Mouse (Mus musculus): ENCODE data around the gene Vps29.

Gene Vps29

DNA sequence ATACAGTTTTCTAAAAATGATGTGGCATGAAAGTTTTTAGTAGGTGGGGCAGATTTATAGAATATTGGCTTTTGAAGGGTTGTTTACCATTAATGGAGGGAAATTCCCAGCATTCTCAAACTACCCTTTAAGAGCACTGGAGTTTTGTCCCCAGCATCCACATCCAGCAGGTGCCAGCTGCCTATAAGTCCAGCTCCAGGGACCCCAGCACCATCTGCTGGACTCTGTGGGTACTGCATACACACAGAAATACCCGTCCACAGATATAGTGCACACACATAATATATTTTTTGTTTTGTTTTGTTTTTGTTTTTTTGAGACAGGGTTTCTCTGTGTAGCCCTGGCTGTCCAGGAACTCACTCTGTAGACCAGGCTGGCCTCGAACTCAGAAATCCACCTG lies 39.7 kb downstream of the Vps29 start:
- CTCF ChIA-PET, result interaction anchor here (0.7 kb wide), 1 partner anchor 667 kb away, joined by 4 read pairs; no protein-coding TSS in a partner anchor

DNA sequence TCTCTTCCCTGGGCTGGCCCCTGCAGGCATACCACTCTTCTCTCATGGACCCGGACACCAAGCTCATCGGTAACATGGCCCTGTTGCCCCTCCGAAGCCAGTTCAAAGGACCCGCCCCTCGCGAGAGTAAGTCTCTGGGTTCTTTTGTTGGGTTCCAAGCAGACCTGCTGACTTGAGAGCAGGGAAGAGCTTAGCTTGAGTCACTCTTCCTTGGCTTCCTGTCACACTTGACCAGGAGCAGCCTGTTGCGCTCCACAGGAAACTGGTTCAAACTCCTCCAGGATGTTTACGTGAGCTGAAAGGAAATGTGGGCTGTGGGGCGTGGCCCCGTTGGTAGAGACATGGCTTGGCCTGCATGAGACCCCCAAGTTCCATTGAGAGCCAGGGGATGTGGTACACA lies 42.6 kb downstream of the Vps29 start:
- CTCF ChIA-PET, result interaction anchor here (0.7 to 0.8 kb wide), 3 partner anchors 134 to 957 kb away, joined by 3 to 6 read pairs (median 3); no protein-coding TSS in a partner anchor

- CTCF ChIA-PET, result interaction anchor here (0.7 kb wide), 2 partner anchors 63 to 134 kb away, joined by 3 to 8 read pairs; no protein-coding TSS in a partner anchor
These were observed 43.3 kb downstream of the Vps29 start for GRCm38 (mm10) chr5:122397495-122397894.

DNA sequence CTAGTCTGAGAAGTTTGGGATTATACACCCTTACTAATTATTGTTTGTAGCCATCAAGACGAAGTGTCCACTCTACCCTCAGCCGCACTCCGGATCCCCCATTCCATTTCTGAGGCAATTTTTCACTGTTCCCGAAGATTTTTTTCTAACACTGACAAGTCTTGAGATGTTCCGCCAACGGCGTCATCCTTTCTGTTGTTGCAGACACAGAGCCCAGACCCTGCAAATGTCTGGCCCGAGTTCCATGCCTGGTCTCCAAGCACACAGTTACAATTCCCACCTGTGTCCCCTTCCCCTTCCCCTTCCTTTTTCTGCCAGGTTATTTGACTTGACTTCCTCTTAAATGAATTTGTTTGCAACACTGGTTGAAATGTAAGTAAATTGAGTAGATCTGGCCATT lies 45.7 kb downstream of the Vps29 start:
- CTCF ChIA-PET, result interaction anchor here (0.6 kb wide), 1 partner anchor 141 kb away, joined by 3 read pairs; no protein-coding TSS in a partner anchor

GRCm38 (mm10) chr5:122400628-122401302 lies 46.6 kb downstream of the Vps29 start:
- CTCF ChIA-PET, result no interaction called here

DNA sequence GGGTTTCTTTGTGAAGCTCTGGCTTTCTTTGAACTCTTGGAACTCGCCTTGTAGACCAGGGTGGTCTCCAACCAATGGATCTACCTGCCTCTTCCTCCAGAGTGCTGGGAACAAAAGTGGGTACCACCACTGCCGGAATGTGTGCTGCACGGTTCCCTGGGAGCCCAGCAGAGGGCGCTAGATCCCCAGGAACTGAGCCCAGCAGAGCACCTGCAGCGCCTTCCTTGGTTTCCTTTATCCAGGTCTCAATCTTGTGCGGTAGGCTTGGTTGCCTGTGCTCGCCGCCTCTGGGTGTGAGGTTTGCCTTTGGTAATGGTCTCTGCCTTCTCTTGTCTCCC lies 47.1 kb downstream of the Vps29 start:
- CTCF ChIA-PET, result no interaction called here

DNA sequence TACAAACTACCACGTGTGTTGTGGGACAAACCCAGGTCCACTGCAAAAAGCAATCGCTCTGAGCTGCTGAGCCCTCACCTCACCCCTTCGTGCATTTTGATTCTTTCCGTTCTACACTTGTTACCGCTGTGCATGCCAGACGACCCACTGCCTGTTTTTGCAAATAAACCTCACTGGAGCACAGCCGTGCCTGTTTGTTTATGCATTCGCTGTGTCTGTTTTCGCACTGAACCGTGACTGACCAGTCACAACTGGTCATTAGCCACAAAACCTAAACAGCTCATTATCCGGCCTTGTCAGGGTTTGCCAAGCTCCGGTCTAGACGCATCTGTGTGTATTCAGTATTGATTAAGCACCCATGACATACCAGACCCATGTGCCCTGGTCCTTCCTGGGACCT lies 48.0 kb downstream of the Vps29 start:
- CTCF ChIA-PET, result interaction anchor here (0.6 kb wide), 1 partner anchor 330 kb away, joined by 3 read pairs; no protein-coding TSS in a partner anchor

DNA sequence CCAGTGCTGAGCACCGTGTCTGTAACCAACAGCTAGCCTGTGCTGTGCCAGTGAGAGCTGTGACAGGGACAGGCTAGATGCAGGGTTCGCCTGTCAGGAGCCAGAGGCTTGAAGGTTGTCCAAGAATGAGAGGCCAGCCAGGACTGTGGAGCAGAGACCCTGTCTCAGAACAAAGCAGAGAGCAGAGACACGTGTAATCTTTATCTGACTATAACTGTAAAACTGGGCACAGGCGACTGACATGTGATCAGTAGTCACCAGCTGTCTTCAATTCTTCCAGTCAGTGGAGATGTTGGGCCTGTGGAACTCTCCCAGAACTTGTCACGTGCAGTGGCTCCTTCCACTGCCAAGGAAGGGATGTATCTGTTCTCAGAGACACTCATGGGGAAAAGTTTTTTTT lies 48.6 kb downstream of the Vps29 start:
- CTCF ChIA-PET, result interaction anchor here (0.6 kb wide), 1 partner anchor 330 kb away, joined by 3 read pairs; no protein-coding TSS in a partner anchor

- CTCF ChIA-PET, result no interaction called here
These were observed 49.2 kb downstream of the Vps29 start for GRCm38 (mm10) chr5:122403362-122403761.

GRCm38 (mm10) chr5:122405537-122405936 lies 51.4 kb downstream of the Vps29 start:
- CTCF ChIA-PET, result no interaction called here

GRCm38 (mm10) chr5:122409692-122410645 lies 55.8 kb downstream of the Vps29 start:
- CTCF ChIA-PET, result no interaction called here

DNA sequence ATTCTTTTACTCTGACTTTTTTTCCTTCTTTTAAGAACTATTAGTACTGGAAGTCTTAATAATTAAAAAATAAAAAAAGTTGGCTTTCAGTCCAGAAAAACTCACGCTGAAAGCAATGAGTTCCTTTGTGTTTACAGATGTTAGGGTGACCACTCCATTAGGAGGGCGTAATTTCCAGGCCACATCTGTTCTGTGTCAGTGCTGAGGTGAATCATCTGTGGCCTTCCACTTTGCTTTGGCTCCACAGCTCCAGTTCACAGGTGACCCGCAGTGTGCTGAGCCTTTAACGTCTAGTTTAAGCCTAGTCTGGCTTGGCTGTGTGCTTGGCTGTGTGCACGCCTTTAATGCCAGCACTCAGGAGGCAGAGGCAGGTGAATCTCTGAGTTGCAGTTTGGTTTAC lies 57.7 kb downstream of the Vps29 start:
- CTCF ChIA-PET, result interaction anchor here (0.7 kb wide), 1 partner anchor 299 kb away, joined by 4 read pairs; no protein-coding TSS in a partner anchor

- CTCF ChIA-PET, result no interaction called here
These were observed 58.7 kb downstream of the Vps29 start for GRCm38 (mm10) chr5:122412826-122413225.

- CTCF ChIA-PET, result no interaction called here
These were observed 60.2 kb downstream of the Vps29 start for GRCm38 (mm10) chr5:122414351-122414750.
